Comparison of ENCODE assay signal across 8 mouse cellular contexts in the genomic region with DNA sequence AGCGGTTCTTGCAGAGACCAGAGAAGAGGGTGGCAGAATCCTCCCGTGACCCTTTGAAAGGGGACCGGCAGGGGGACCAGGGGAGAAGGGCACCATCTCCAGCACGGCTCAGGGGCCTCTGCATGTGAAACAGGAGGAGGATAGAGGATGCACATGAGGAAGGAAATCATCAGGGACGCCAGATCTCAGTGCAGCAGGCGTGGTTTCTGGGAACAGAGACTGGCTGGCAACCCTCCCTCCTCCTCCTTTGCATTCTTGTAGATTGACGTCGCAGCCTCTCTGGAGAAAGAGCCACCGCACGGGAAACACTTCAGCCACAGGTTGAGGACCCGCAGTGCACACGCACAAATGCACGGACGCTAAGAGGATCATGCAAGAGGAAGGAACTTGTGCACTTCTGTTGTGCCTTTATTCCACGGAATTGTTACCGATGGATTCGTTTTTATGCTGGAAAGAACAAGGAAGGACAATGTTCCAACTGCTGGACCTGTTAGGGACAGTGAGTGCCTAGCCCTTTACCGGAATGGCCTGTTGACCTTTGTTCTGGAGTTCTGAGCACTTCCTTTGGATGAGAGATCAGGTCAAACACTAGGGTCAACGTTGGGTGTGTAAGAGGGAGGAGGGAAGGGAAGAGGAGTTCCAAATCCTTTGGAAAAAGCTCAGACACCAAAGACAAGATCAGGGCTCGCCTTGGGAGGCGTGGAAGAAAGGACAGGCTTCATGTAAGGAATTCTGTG. TPM values are rescaled to one million over a fixed set of nuclear protein-coding genes. Genes with fewer than 3 reads are reported as not detected.
DNase-seq lines count a peak whose midpoint lies in the region; ATAC-seq lines count a peak whose summit lies in the region.

No protein-coding gene starts in this region.

- no peak overlapping the region for H3K9ac ChIP-seq in kidney, embryonic 15.5 days

- peak; percentile 52; the same call in 1 of the 2 replicates for ATAC-seq in kidney, embryonic 15.5 days (replicated peaks; ENCODE audit: low FRiP score)

- peaks cover 10% of the 10 kb centered on the region for H3K4me1 ChIP-seq in kidney, embryonic 15.5 days

- H3K36me3 ChIP-seq in kidney, embryonic 15.5 days = no peaks in the 10 kb centered on the region

- 40% methylated on average over 21 of the region's 21 CpGs for WGBS in kidney, embryonic 15.5 days

- no peaks in the 10 kb centered on the region for H3K27me3 ChIP-seq in kidney, embryonic 15.5 days

- H3K4me3 ChIP-seq in kidney, embryonic 15.5 days (replicated peaks) = 0 out of 2 replicates have a peak overlapping the region, but pooled peaks have one; percentile 4

- DNase-seq in 416B (ENCODE audit: low read depth) (peak; percentile 73), ZHBTc4 (ENCODE audit: low read depth, low spot score) (peak; percentile 89)
- peak; percentile 97 for DNase-seq in heart, adult 11 months
- peak; percentile 80 for DNase-seq in lung, postnatal 10 days
- DNase-seq in spleen, postnatal 14 days (ENCODE audit: low spot score in 2 of 2) = no peak
- no peak for DNase-seq in right cerebral cortex, postnatal 25 days
- DNase-seq in ovary, postnatal 14 days (ENCODE audit: low spot score) = no peak

- H3K9me3 ChIP-seq in kidney, embryonic 15.5 days (replicated peaks) = no peaks in the 10 kb centered on the region

- H3K4me2 ChIP-seq in kidney, embryonic 15.5 days = peak overlapping the region; percentile 41

- H3K27ac ChIP-seq in kidney, embryonic 15.5 days = no peak overlapping the region

RNA-seq across cellular contexts. Expression of gene Sptlc2, which starts 19.9 kb away (rescaled TPM):
- polyA plus RNA-seq in kidney, embryonic 15.5 days (2015; fragmentation: Nextera tagmentation; extraction: Ambion mirVana) = 75.4 and 78.5 TPM in 2 replicates

RNA-seq across cellular contexts. Expression of gene Slirp, which starts 35.7 kb away (rescaled TPM):
- 310 and 326 TPM in 2 replicates for polyA plus RNA-seq in kidney, embryonic 15.5 days (2015; fragmentation: Nextera tagmentation; extraction: Ambion mirVana)

RNA-seq across cellular contexts. Expression of gene Alkbh1, which starts 35.8 kb away (rescaled TPM):
- 61.9 and 64.6 TPM in 2 replicates for polyA plus RNA-seq in kidney, embryonic 15.5 days (2015; fragmentation: Nextera tagmentation; extraction: Ambion mirVana)

Comparison
In these comparisons a context has a peak if more than half of its experiments do, and no peak if none do; other contexts are left out.
1. DNase-seq: peak in 416B (single experiment), ZHBTc4 (single experiment), heart, adult 11 months (single experiment) and lung, postnatal 10 days (single experiment); none in spleen, postnatal 14 days (0 of 2), right cerebral cortex, postnatal 25 days (single experiment) and ovary, postnatal 14 days (single experiment).